Mouse (Mus musculus): ENCODE results near the gene Tomm40l. TPM values are rescaled to one million over a fixed set of nuclear protein-coding genes. Genes with fewer than 3 reads are reported as not detected.

Gene Tomm40l
- polyA plus RNA-seq, 1 experiment from 2014 or later, result 6.6 TPM

GRCm38 (mm10) chr1:171223796-171224195, 1.5 kb upstream of the Tomm40l start:
- H3K9me3 ChIP-seq (ENCODE audit: low read length), result no peaks in the 10 kb centered on the region
- WGBS (ENCODE audit: insufficient replicate concordance), result 61% methylated on average over 2 of the region's 2 CpGs
- TF ChIP-seq EP300 (IDR thresholded peaks at IDR 0.05; ENCODE audit: low read depth) (no peak; the same call in 1 of the 2 replicates), CTCF (IDR thresholded peaks at IDR 0.05; ENCODE audit: low read depth) (no peak)
- H3K4me3 ChIP-seq (ENCODE audit: low read depth, low read length), result no peak overlapping the region
- H3K4me1 ChIP-seq (ENCODE audit: insufficient read depth), result peaks cover 19% of the 10 kb centered on the region
- peaks cover 11% of the 10 kb centered on the region for H3K36me3 ChIP-seq (replicated peaks; ENCODE audit: insufficient read depth, low read length)
- no peak overlapping the region for H3K4me2 ChIP-seq (ENCODE audit: low read depth, low read length)
- H3K27ac ChIP-seq (ENCODE audit: low read depth), result peak overlapping the region; percentile 95
- ATAC-seq (peak; percentile 62), DNase-seq (peak; percentile 75)
- H3K9ac ChIP-seq (replicated peaks), result no peak overlapping the region
- H3K27me3 ChIP-seq (ENCODE audit: insufficient read depth, low read length), result no peaks in the 10 kb centered on the region

DNA sequence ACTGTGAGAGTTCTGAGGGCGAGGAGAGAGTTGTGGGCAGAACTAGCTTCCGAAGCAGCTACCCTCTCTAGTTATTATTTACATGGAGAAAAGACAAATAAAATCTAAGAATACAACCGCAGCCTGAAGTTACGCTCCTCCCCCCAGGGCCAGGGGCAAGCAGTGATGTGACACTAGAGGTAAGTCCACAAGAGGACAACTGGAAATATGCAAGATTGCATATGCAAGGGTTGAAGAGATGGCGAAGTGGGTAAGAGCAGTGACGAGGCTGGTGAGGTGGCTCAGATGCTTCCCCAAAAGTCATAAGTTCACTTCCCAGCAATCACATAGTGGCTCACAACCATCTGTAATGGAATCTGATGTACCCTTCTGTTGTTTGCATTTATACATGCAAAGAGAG, 854 bp upstream of the Tomm40l start:
- H3K9me3 ChIP-seq (ENCODE audit: low read length), result no peaks in the 10 kb centered on the region
- H3K4me3 ChIP-seq (ENCODE audit: low read depth, low read length), result peak overlapping the region; percentile 66
- H3K27ac ChIP-seq (ENCODE audit: low read depth), result peak overlapping the region; percentile 95
- H3K36me3 ChIP-seq (replicated peaks; ENCODE audit: insufficient read depth, low read length), result peaks cover 18% of the 10 kb centered on the region
- H3K4me2 ChIP-seq (ENCODE audit: low read depth, low read length), result peak overlapping the region; percentile 92
- no peak for TF ChIP-seq CTCF (IDR thresholded peaks at IDR 0.05; ENCODE audit: low read depth)
- no peak for TF ChIP-seq EP300 (IDR thresholded peaks at IDR 0.05; ENCODE audit: low read depth)
- H3K4me1 ChIP-seq (ENCODE audit: insufficient read depth), result peaks cover 19% of the 10 kb centered on the region
- H3K9ac ChIP-seq (replicated peaks), result peak overlapping the region; percentile 61
- DNase-seq (no peak), ATAC-seq (no peak)
- WGBS (ENCODE audit: insufficient replicate concordance), result 55% methylated on average over 6 of the region's 6 CpGs
- H3K27me3 ChIP-seq (ENCODE audit: insufficient read depth, low read length), result no peaks in the 10 kb centered on the region

- Histone ChIP-seq H3K4me3 (ENCODE audit: low read depth, low read length) (peak overlapping the region; percentile 66), H3K36me3 (replicated peaks; ENCODE audit: insufficient read depth, low read length) (peaks cover 18% of the 10 kb centered on the region), H3K9me3 (ENCODE audit: low read length) (no peaks in the 10 kb centered on the region), H3K4me2 (ENCODE audit: low read depth, low read length) (peak overlapping the region; percentile 92), H3K4me1 (ENCODE audit: insufficient read depth) (peaks cover 19% of the 10 kb centered on the region), H3K9ac (replicated peaks) (peak overlapping the region; percentile 52), H3K27me3 (ENCODE audit: insufficient read depth, low read length) (no peaks in the 10 kb centered on the region), H3K27ac (ENCODE audit: low read depth) (peak overlapping the region; percentile 49)
- ATAC-seq (no peak), DNase-seq (peak; percentile 22)
- 9% methylated on average over 22 of the region's 22 CpGs for WGBS (ENCODE audit: insufficient replicate concordance)
- TF ChIP-seq CTCF (IDR thresholded peaks at IDR 0.05; ENCODE audit: low read depth), result no peak
- no peak for TF ChIP-seq EP300 (IDR thresholded peaks at IDR 0.05; ENCODE audit: low read depth)
Observed at GRCm38 (mm10) chr1:171221281-171222193, 777 bp downstream of the Tomm40l start.

DNA sequence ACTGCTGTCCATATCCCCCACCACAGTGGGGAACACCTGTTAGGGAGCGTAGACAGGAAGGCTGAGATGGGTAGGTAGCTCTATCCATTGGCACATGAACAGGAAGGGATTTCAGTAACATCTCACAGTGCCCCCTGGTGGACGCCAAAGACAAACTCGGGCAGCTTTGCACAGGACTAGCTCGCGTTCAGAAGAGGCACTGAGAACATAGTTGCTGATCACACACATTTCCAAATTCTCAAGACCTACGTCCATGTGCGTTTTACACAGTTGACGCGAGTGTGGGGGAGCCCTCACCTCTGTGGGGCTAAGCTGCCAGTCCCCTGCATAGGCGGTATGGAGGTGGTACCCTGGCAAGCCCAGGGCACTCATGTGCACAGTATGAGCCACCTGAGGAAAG, 1.4 kb downstream of the Tomm40l start:
- Histone ChIP-seq H3K27me3 (ENCODE audit: insufficient read depth, low read length) (no peaks in the 10 kb centered on the region), H3K27ac (ENCODE audit: low read depth) (peak overlapping the region; percentile 24; the same call in 1 of the 2 replicates), H3K4me3 (ENCODE audit: low read depth, low read length) (peak overlapping the region; percentile 66), H3K9ac (replicated peaks) (peak overlapping the region; percentile 52), H3K4me2 (ENCODE audit: low read depth, low read length) (peak overlapping the region; percentile 92), H3K4me1 (ENCODE audit: insufficient read depth) (peaks cover 24% of the 10 kb centered on the region), H3K9me3 (ENCODE audit: low read length) (no peaks in the 10 kb centered on the region), H3K36me3 (replicated peaks; ENCODE audit: insufficient read depth, low read length) (peaks cover 18% of the 10 kb centered on the region)
- WGBS (ENCODE audit: insufficient replicate concordance), result 9% methylated on average over 10 of the region's 10 CpGs
- TF ChIP-seq EP300 (IDR thresholded peaks at IDR 0.05; ENCODE audit: low read depth) (no peak), CTCF (IDR thresholded peaks at IDR 0.05; ENCODE audit: low read depth) (peak; percentile 94)
- peak; percentile 90 for DNase-seq
- ATAC-seq, result peak; percentile 9

GRCm38 (mm10) chr1:171216241-171216955, 5.9 kb downstream of the Tomm40l start:
- no peaks in the 10 kb centered on the region for H3K9me3 ChIP-seq (ENCODE audit: low read length)
- H3K4me1 ChIP-seq (ENCODE audit: insufficient read depth), result peaks cover 12% of the 10 kb centered on the region
- no peak overlapping the region for H3K9ac ChIP-seq (replicated peaks)
- ATAC-seq (no peak), DNase-seq (no peak)
- no peak for TF ChIP-seq CTCF (IDR thresholded peaks at IDR 0.05; ENCODE audit: low read depth)
- TF ChIP-seq EP300 (IDR thresholded peaks at IDR 0.05; ENCODE audit: low read depth), result no peak
- no peak overlapping the region for H3K27ac ChIP-seq (ENCODE audit: low read depth)
- H3K4me3 ChIP-seq (ENCODE audit: low read depth, low read length), result no peak overlapping the region
- H3K27me3 ChIP-seq (ENCODE audit: insufficient read depth, low read length), result no peaks in the 10 kb centered on the region
- WGBS (ENCODE audit: insufficient replicate concordance), result 69% methylated on average over 18 of the region's 18 CpGs
- no peak overlapping the region for H3K4me2 ChIP-seq (ENCODE audit: low read depth, low read length)
- H3K36me3 ChIP-seq (replicated peaks; ENCODE audit: insufficient read depth, low read length), result peaks cover 18% of the 10 kb centered on the region

All from liver, postnatal 0 days (tissue).